Mouse (Mus musculus) ovary, postnatal 36 days (tissue): ENCODE results near the gene Znrf2.
"Not testable (repeated sequence)": the region's sequence is repeated elsewhere in the genome, so short reads cannot be mapped to it uniquely, and the experiment has no call there.

Source experiments
- DNase-seq: peaks from one replicate; pipeline ENCODE4 v3.0.0; 2022; ENCODE audit warnings: low spot score, mixed read lengths

The Znrf2 gene

DNA sequence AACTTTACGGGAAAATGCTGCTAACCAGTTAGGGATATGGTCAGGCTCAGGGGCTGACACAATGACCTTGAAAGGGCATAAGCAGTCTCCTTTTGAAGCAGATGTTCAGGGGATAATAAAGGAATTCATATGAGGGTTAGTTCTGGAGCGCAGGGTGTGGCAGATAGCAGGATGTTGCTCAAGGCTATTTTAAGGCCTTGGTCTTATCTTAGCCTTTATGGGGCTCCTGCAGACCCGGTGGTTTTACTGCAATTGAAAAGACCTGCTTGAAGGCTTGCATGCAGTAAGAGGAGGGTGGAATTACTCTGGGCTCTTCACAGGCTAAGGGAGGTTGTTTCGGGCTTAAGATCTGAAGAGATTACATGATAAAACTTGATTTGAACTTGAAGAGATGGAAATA lies 35.1 kb downstream of the Znrf2 start:
- DNase-seq, result no peak

GRCm38 (mm10) chr6:54852669-54853068 lies 36.0 kb downstream of the Znrf2 start:
- DNase-seq, result no peak

DNA sequence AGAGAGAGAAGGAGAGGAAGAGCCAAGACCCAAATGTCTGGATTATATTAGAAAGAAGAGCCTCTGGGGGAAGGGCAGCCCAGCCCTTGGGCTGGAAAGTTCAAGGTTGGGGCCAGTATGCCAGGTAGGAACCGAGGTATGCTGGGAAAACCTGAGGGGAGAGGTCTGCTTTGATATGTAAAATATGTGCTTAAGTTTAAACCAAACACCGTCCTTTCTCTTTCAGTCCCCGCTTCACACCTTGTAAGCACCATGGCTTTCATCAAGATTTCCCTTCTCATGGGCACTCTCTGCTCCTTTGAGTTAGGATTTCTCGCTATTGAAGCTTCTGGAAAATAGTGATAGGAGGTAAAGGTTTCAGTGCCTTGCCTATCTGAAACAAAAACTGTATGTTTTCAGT lies 38.1 kb downstream of the Znrf2 start:
- DNase-seq, result no peak

- DNase-seq, result no peak
These were observed 39.3 kb downstream of the Znrf2 start for GRCm38 (mm10) chr6:54855801-54856583.

DNA sequence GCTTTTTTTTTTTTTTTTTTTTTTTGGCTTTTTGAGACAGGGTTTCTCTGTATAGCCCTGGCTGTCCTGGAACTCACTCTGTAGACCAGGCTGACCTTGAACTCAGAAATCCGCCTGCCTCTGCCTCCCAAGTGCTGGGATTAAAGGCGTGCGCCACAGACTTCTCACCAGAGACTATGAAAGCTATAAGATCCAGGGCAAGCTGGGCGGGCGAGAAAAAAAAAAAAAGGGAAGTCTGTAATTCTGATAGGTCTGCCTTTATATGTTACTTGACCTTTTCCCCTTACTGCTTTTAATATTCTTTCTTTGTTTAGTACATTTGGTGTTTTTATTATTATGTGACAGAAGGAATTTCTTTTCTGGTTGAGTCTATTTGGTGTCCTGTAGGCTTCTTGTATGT lies 42.4 kb downstream of the Znrf2 start:
- not testable (repeated sequence) for DNase-seq

DNA sequence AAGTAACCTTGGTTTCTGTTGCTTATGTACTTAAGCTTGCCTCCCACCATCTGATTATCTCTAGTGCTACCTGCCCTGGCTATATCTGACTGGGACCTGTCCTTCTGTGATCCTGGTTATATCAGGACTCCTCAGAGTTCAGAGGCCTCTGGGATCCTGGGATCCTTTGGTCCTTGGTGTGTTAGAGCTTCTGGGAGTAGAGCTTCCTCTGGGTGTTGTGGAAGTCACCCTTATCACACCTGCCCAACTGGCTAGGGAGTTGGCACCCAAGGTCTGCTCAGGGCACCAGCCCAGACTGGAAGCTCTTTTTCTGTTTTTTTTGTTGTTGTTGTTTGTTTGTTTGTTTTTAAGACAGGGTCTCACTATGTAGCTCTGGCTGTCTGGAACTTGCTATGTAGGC lies 43.5 kb downstream of the Znrf2 start:
- DNase-seq, result no peak

GRCm38 (mm10) chr6:54866731-54867410 lies 50.2 kb downstream of the Znrf2 start:
- no peak for DNase-seq

GRCm38 (mm10) chr6:54867411-54867745 lies 50.7 kb downstream of the Znrf2 start:
- DNase-seq, result no peak

- DNase-seq, result no peak
These were observed 56.3 kb downstream of the Znrf2 start for GRCm38 (mm10) chr6:54873029-54873428.

- no peak for DNase-seq
These were observed 60.1 kb downstream of the Znrf2 start for GRCm38 (mm10) chr6:54876782-54877181.

DNA sequence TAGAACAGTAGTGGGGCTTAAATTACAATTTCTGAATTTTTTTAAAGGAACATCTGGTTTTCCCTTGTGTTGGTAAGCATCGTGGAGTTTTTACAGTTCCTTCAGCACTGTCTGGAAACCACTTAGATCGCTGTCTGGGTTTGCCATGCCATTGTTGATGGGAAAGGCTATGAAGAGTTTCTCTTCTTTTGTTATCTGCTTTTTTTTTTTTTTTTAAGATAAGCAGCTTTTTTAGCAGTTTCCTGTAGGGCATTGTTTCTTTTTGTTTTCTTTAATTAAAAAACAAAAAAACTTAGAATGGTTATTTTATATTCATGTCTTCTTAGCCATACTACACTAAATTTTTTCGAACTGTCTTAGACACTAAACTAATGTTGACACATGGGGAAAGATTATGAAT lies 60.9 kb downstream of the Znrf2 start:
- no peak for DNase-seq

- DNase-seq, result no peak
These were observed 61.8 kb downstream of the Znrf2 start for GRCm38 (mm10) chr6:54878546-54878945.

GRCm38 (mm10) chr6:54880086-54880485 lies 63.4 kb downstream of the Znrf2 start:
- DNase-seq, result no peak

DNA sequence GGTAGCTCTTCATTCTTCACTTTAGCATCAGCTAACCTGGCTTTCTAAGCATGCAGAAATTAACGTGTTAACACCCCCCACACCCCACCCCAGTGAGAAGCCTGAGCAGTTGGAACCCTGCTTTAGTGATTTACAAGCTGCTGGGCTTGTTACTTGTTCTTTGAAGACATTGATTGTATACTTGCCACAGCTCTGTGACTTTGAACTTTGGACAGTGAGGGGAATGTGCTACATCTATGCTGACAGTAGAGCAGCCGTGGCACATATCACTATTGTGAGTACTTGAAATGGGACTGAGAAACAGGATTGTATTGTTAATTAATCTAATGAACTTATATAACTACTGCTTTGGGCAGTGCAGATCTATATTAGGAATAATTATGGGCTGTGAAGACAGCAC lies 66.7 kb downstream of the Znrf2 start:
- DNase-seq, result no peak

DNA sequence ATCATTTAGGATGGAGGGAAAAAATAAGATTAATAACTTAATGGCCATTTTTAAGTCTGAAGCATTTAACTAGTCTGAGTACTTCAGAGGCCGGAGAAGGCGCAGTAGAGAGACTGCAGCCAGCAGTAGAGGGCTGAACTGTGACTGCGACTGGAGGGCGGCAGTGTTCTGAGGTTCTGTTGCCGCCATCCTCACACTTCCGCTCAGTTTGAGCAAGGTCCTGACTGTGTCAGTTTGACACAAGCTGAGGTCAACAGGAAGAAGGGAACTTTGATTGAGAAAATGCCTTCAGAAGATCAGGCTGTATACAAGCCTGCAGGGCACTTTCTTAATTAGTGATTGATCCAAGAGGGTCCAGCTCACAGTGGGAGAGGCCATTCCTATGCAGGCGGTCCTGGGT lies 69.5 kb downstream of the Znrf2 start:
- DNase-seq, result no peak

GRCm38 (mm10) chr6:54890221-54890620 lies 73.5 kb downstream of the Znrf2 start:
- DNase-seq, result no peak

- no peak for DNase-seq
These were observed 74.7 kb downstream of the Znrf2 start for GRCm38 (mm10) chr6:54891384-54891783.

DNA sequence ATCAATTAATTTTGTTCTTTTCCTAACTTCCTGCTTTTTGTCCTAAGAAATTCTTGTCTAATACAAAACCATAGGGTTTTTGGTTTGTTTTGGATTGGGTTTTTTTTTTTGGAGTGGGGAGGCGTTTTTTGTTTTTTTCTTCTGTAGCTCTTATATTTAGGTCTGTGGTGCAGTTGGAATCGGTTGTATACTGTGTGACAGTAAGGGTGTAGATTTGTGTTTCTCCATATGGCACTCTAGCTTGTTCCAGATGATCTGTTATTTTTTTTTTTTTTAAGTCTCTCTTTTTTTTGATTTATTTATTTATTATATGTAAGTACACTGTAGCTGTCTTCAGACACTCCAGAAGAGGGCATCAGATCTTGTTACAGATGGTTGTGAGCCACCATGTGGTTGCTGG lies 83.5 kb downstream of the Znrf2 start:
- no peak for DNase-seq

DNA sequence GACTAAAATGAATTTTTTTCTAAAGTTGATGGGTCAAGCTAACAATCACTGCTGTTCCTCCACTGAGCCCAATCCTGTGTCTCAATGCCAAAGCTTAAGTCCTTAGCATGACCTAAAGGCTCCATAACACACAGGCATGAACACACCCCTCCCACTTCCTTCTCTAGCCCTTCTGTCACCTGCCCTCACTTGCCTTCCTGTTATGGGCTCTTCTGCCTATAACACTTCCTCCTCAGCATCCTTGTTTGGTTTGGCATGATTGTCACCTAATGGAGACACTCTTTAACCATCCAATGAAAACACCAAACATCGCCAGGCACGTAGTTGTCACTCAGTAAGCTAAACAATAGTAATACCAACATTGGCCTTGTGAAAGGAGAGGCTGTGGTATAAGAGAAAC lies 85.8 kb downstream of the Znrf2 start:
- DNase-seq, result no peak

- no peak for DNase-seq
These were observed 89.6 kb downstream of the Znrf2 start for GRCm38 (mm10) chr6:54906053-54907040.

DNA sequence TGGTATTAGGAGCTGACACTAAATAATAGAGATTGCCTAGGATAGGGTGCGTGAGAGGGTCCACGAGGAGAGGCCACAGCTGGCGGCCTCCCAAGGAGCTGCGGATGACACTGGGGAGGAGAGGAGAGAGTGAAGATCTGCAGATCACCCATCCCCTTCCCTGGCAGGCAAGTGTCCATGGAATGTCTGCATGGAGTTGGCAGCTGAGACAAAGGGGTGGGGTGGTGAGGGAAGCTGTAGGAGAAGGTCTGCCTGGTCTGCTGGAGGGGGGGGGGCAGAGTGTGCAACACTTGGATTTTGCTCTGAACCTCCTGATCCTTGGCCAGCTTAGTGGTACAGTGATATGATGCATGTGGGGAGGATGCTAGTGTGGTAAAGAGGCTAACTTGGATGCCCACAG lies 98.3 kb downstream of the Znrf2 start:
- DNase-seq, result no peak

GRCm38 (mm10) chr6:54916163-54916562 lies 99.4 kb downstream of the Znrf2 start:
- no peak for DNase-seq

GRCm38 (mm10) chr6:54916941-54917340 lies 100.2 kb downstream of the Znrf2 start:
- DNase-seq, result no peak
